Comparison of ENCODE assay signal across 27 mouse cellular contexts in the genomic region with DNA sequence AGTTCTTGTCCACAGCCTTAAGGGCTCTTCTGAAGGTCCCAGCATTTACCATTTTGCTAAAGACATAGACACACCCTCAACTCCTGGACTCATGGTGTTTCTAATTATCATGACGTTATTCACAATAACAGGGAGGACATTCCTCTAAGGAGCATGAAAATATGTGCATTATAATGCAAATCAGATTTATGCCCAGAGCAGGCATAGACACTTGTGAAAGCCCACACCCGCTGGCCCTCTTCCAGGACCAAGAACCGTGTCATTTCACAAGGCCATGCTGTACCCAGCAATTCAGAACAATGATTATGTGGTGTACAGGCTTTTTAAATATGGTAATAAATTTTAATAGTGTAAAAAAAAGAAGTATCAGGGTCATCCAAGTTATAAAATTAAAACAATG.
DNase-seq lines count a peak whose midpoint lies in the region; ATAC-seq and TF ChIP-seq lines count a peak whose summit lies in the region.
"Had no signal": no experiment of that assay in that cellular context is flagged by ENCODE, and none has a peak within 500 bp of the region (broad histone marks: within the 10 kb centered on the region; RNA-seq: fewer than 3 reads in every experiment).

No protein-coding gene starts in this region.

- H3K4me1 ChIP-seq in hindbrain, embryonic 11.5 days (replicated peaks; ENCODE audit: control insufficient read depth, insufficient read depth, low read length): no peaks in the 10 kb centered on the region
- H3K4me1 ChIP-seq in hindbrain, embryonic 10.5 days (replicated peaks): 0 out of 2 replicates have a peak, but pooled peaks cover 2% of the 10 kb centered on the region
- H3K4me1 ChIP-seq in midbrain, embryonic 13.5 days (replicated peaks): no peaks in the 10 kb centered on the region
- H3K4me1 ChIP-seq in midbrain, embryonic 16.5 days (ENCODE audit: control insufficient read depth, insufficient read depth, low read length): no peaks in the 10 kb centered on the region
- H3K4me1 ChIP-seq in midbrain, embryonic 15.5 days: no peaks in the 10 kb centered on the region
- H3K4me1 ChIP-seq: heart, embryonic 13.5 days; kidney, embryonic 15.5 days; limb, embryonic 13.5 days; liver, embryonic 13.5 days; neural tube, embryonic 13.5 days had no signal

- H3K9me3 ChIP-seq in hindbrain, embryonic 11.5 days (ENCODE audit: control insufficient read depth, low read length): no peaks in the 10 kb centered on the region
- H3K9me3 ChIP-seq in hindbrain, embryonic 10.5 days: no peaks in the 10 kb centered on the region
- no peaks in the 10 kb centered on the region for H3K9me3 ChIP-seq in midbrain, embryonic 13.5 days
- 0 out of 2 replicates have a peak, but pooled peaks cover 2% of the 10 kb centered on the region for H3K9me3 ChIP-seq in midbrain, embryonic 16.5 days (replicated peaks; ENCODE audit: control insufficient read depth, low read length, poor library complexity, severe bottlenecking)
- no peaks in the 10 kb centered on the region for H3K9me3 ChIP-seq in midbrain, embryonic 15.5 days
- H3K9me3 ChIP-seq: heart, embryonic 13.5 days; kidney, embryonic 15.5 days; limb, embryonic 13.5 days; liver, embryonic 13.5 days; neural tube, embryonic 13.5 days had no signal

- H3K27ac ChIP-seq in hindbrain, embryonic 11.5 days (ENCODE audit: low read depth, low read length): no peak overlapping the region
- H3K27ac ChIP-seq in hindbrain, embryonic 10.5 days: no peak overlapping the region
- H3K27ac ChIP-seq in midbrain, embryonic 13.5 days: no peak overlapping the region
- no peak overlapping the region for H3K27ac ChIP-seq in midbrain, embryonic 16.5 days (ENCODE audit: low read length)
- no peak overlapping the region for H3K27ac ChIP-seq in midbrain, embryonic 15.5 days
- H3K27ac ChIP-seq: heart, adult 2 months; heart, embryonic 13.5 days; kidney, embryonic 15.5 days; limb, embryonic 13.5 days; liver, embryonic 13.5 days; neural tube, embryonic 13.5 days had no signal

- H3K27me3 ChIP-seq in hindbrain, embryonic 11.5 days (ENCODE audit: control insufficient read depth, insufficient read depth, low read length): no peaks in the 10 kb centered on the region
- H3K27me3 ChIP-seq in hindbrain, embryonic 10.5 days (ENCODE audit: insufficient read depth, poor library complexity, severe bottlenecking): no peaks in the 10 kb centered on the region
- no peaks in the 10 kb centered on the region for H3K27me3 ChIP-seq in midbrain, embryonic 13.5 days
- H3K27me3 ChIP-seq in midbrain, embryonic 16.5 days (ENCODE audit: control insufficient read depth, insufficient read depth, low read depth, low read length): no peaks in the 10 kb centered on the region
- no peaks in the 10 kb centered on the region for H3K27me3 ChIP-seq in midbrain, embryonic 15.5 days (replicated peaks)
- H3K27me3 ChIP-seq: CH12.LX; heart, embryonic 13.5 days; kidney, embryonic 15.5 days; limb, embryonic 13.5 days; liver, embryonic 13.5 days; neural tube, embryonic 13.5 days had no signal

- DNase-seq in hindbrain, embryonic 11.5 days (ENCODE audit: low spot score): peak; percentile 3
- no peak for DNase-seq in hindbrain, embryonic 10.5 days (ENCODE audit: low spot score)
- DNase-seq in brain, embryonic 14.5 days (ENCODE audit: low read depth): peak; percentile 64
- DNase-seq in right cerebral cortex, postnatal 10 days (ENCODE audit: low spot score in 2 of 2): no peak
- DNase-seq: adrenal gland, postnatal 10 days; B cell, adult 2 months; cerebellum, adult 9-10 months; gastrocnemius, postnatal 36 days; heart, adult 2 months; heart, postnatal 14 days; kidney, adult 11 months; kidney, postnatal 36 days; liver, embryonic 13.5 days; lung, adult 2 months; lung, postnatal 14 days; right cerebral cortex, adult 18-20 months; thymus, adult 18-20 months; thymus, postnatal 36 days had no signal

- 41% methylated on average over 3 of the region's 3 CpGs for WGBS in hindbrain, embryonic 11.5 days
- 49% methylated on average over 3 of the region's 3 CpGs for WGBS in hindbrain, embryonic 10.5 days
- 29% methylated on average over 3 of the region's 3 CpGs for WGBS in midbrain, embryonic 13.5 days
- 25% methylated on average over 3 of the region's 3 CpGs for WGBS in midbrain, embryonic 16.5 days
- 20% methylated on average over 3 of the region's 3 CpGs for whole genome bisulfite sequencing in midbrain, embryonic 15.5 days

- no peak overlapping the region for H3K9ac ChIP-seq in hindbrain, embryonic 11.5 days (ENCODE audit: low read depth, low read length)
- no peak overlapping the region for H3K9ac ChIP-seq in midbrain, embryonic 13.5 days (replicated peaks)
- H3K9ac ChIP-seq in midbrain, embryonic 16.5 days (ENCODE audit: low read depth, low read length): no peak overlapping the region
- no peak overlapping the region for H3K9ac ChIP-seq in midbrain, embryonic 15.5 days
- H3K9ac ChIP-seq: heart, embryonic 13.5 days; kidney, embryonic 15.5 days; limb, embryonic 13.5 days; liver, embryonic 13.5 days; neural tube, embryonic 13.5 days had no signal

- ATAC-seq in hindbrain, embryonic 11.5 days (ENCODE audit: low FRiP score): peak; percentile 80
- ATAC-seq in midbrain, embryonic 13.5 days: peak; percentile 88
- ATAC-seq in midbrain, embryonic 16.5 days: no peak
- 0 out of 2 replicates have a peak, but pooled peaks have one; percentile 52 for ATAC-seq in midbrain, embryonic 15.5 days (replicated peaks)

- no peak for TF ChIP-seq POLR2A in brain, embryonic 14.5 days (IDR thresholded peaks at IDR 0.05; ENCODE audit: borderline replicate concordance, extremely low read depth, insufficient read depth, insufficient read length, poor library complexity, severe bottlenecking)

- no peak overlapping the region for H3K4me2 ChIP-seq in hindbrain, embryonic 11.5 days (replicated peaks; ENCODE audit: low read depth, low read length)
- no peak overlapping the region for H3K4me2 ChIP-seq in midbrain, embryonic 13.5 days (replicated peaks)
- no peak overlapping the region for H3K4me2 ChIP-seq in midbrain, embryonic 16.5 days (ENCODE audit: low read length)
- H3K4me2 ChIP-seq in midbrain, embryonic 15.5 days: no peak overlapping the region
- H3K4me2 ChIP-seq: heart, embryonic 13.5 days; kidney, embryonic 15.5 days; limb, embryonic 13.5 days; liver, embryonic 13.5 days; neural tube, embryonic 13.5 days had no signal

- no peaks in the 10 kb centered on the region for H3K36me3 ChIP-seq in hindbrain, embryonic 11.5 days (ENCODE audit: control insufficient read depth, insufficient read depth, low read length)
- no peaks in the 10 kb centered on the region for H3K36me3 ChIP-seq in hindbrain, embryonic 10.5 days
- no peaks in the 10 kb centered on the region for H3K36me3 ChIP-seq in midbrain, embryonic 13.5 days
- H3K36me3 ChIP-seq in midbrain, embryonic 16.5 days (ENCODE audit: control insufficient read depth, insufficient read depth, low read length): no peaks in the 10 kb centered on the region
- H3K36me3 ChIP-seq in midbrain, embryonic 15.5 days (replicated peaks): no peaks in the 10 kb centered on the region
- H3K36me3 ChIP-seq: heart, embryonic 13.5 days; kidney, embryonic 15.5 days; limb, embryonic 13.5 days; liver, embryonic 13.5 days; neural tube, embryonic 13.5 days had no signal

- H3K4me3 ChIP-seq in hindbrain, embryonic 11.5 days (ENCODE audit: low read depth, low read length): no peak overlapping the region
- H3K4me3 ChIP-seq in hindbrain, embryonic 10.5 days: no peak overlapping the region
- H3K4me3 ChIP-seq in midbrain, embryonic 13.5 days (replicated peaks): no peak overlapping the region
- no peak overlapping the region for H3K4me3 ChIP-seq in midbrain, embryonic 16.5 days (ENCODE audit: low read depth, low read length)
- H3K4me3 ChIP-seq in midbrain, embryonic 15.5 days: no peak overlapping the region
- H3K4me3 ChIP-seq: erythroblast, embryonic 14.5 days; heart, adult 2 months; heart, embryonic 13.5 days; kidney, embryonic 15.5 days; limb, embryonic 13.5 days; liver, embryonic 13.5 days; neural tube, embryonic 13.5 days had no signal

- no peak for TF ChIP-seq CTCF in brain, embryonic 14.5 days (IDR thresholded peaks at IDR 0.05; ENCODE audit: borderline replicate concordance, extremely low read depth, insufficient read depth, insufficient read length)

Comparison
In these comparisons a context has a peak if more than half of its experiments do, and no peak if none do; other contexts are left out.
1. DNase-seq: peak in hindbrain, embryonic 11.5 days (single experiment) and brain, embryonic 14.5 days (single experiment); none in hindbrain, embryonic 10.5 days (single experiment) and right cerebral cortex, postnatal 10 days (0 of 2).